Mouse (Mus musculus): ENCODE data around the gene Ccrl2.

Ccrl2 gene

DNA sequence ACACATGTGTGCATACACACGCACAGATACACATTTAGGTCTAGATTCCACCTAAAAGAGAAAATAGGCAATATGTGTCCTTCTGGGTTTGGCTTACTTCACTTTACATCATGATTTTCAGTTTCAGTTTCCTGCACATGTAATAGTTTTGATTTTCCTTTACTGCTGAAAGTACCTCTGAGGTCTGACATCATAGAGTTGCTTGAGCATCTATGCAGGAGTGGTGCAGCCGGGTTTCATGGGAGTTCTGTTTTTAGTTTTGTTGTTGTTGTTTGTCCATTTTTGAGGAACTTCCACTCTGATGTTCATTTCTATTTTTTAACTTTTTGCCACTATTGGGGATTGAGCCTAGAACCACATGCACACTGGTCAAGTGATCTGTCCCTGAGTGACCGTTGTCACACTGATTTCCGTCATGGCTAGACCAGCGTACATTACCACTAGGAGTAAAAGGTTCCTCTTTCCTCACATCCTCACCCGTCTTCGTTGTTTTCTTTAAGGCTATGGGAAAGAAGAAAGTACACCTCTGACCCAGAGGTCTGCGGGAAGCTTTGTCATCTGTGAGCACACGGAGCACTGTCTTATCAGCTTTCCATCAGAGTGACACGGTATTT lies 1.7 kb upstream of the Ccrl2 start:
- no peak for DNase-seq (ENCODE audit: low spot score)

- no peak for DNase-seq (ENCODE audit: low spot score)
Observed at GRCm38 (mm10) chr9:111057544-111058370, 438 bp upstream of the Ccrl2 start.

GRCm38 (mm10) chr9:111056519-111056797 lies 861 bp downstream of the Ccrl2 start:
- no peak for DNase-seq (ENCODE audit: low spot score)

- DNase-seq (ENCODE audit: low spot score), result no peak
Observed at GRCm38 (mm10) chr9:111055800-111056518, 1.4 kb downstream of the Ccrl2 start.

DNA sequence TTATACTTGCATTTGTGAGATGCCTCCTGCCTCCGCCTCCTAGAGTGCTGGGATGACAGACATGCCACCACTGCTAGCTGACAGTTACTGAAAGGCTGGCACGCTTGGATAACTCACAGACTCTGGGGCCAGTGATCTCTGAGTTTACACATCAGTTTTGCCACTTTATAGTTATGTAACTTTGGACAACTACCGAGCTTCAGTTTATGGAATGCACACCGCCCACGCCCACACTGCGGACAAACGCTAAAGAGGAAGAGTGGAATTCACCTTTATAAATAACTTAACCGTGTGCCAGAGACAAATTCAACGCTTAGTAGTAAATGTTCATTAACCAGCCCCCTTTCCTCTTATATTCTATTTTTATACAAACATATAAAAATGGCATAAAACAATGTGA lies 2.4 kb downstream of the Ccrl2 start:
- no peak for DNase-seq (ENCODE audit: low spot score)

- no peak for DNase-seq (ENCODE audit: low spot score)
Observed at GRCm38 (mm10) chr9:111048452-111048851, 8.9 kb downstream of the Ccrl2 start.

- no peak for DNase-seq (ENCODE audit: low spot score)
Observed at GRCm38 (mm10) chr9:111047266-111047665, 10.1 kb downstream of the Ccrl2 start.

GRCm38 (mm10) chr9:111046222-111046621 lies 11.1 kb downstream of the Ccrl2 start:
- DNase-seq (ENCODE audit: low spot score), result no peak

GRCm38 (mm10) chr9:111042266-111042665 lies 15.1 kb downstream of the Ccrl2 start:
- no peak for DNase-seq (ENCODE audit: low spot score)

- no peak for DNase-seq (ENCODE audit: low spot score)
Observed at GRCm38 (mm10) chr9:111039966-111040365, 17.4 kb downstream of the Ccrl2 start.

DNA sequence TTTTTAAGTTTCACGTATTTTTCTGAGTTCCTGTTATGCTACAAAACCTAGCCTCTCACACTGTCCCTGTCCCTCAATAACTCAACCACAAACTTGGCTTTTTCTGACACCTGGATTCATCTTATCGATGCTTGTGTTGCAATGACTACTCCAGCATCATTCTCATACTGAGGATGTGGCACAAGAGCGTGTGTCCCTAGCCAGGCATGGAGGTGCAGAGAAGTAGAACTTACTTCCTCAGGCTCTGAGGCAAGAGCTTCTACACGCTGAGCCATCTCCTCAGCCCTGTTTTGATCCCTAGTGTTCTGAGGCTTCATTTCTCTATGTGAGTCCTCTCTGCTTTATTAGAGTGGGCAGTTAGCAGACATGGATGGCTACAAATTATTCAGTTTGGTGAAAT lies 23.6 kb downstream of the Ccrl2 start:
- no peak for DNase-seq (ENCODE audit: low spot score)

DNA sequence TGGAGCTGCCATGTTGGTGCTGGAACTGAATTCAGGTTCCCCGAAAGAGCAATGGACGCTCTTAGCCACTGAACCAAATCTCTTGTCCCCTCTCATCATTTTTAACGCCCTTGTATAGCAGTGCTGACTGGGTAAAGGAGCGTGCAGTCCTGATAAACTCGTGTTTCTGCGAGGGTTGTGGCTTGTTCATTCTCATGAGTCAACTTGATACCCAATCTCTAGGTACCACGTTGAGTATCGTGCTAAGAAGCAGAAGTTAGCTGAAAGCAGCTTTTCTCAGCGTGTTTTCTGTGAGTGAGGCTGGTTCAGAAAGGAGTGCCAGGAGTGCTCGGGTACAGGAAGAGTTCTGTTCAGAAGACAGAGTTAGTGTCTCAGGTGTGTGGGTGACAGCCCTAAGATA lies 30.5 kb downstream of the Ccrl2 start:
- DNase-seq (ENCODE audit: low spot score), result no peak

- DNase-seq (ENCODE audit: low spot score), result peak; percentile 32
Observed at GRCm38 (mm10) chr9:111019022-111019421, 38.3 kb downstream of the Ccrl2 start, which contains the start of gene Ltf. Gene Ltf, plus strand, starts transcription at chr9:111019271.

DNA sequence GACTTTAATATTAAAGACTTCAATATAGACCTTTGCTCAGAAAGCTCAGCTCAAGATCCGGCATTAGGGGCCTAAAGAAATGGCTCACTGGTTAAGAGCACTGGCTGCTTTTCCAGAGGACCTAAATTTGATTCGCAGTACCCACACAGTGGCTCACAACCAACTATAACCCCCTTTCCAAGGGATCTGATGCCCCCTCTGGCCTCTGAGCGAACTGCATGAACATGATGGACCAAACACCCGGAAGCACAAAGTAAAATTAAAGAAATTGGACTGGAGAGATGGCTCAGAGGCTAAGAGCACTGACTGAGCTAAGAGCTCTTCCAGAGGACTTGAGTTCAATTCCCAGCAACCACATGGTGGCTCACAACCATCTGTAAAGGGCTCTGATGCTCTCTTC lies 41.7 kb downstream of the Ccrl2 start:
- DNase-seq (ENCODE audit: low spot score), result no peak

GRCm38 (mm10) chr9:111012041-111012440 lies 45.3 kb downstream of the Ccrl2 start:
- no peak for DNase-seq (ENCODE audit: low spot score)

DNA sequence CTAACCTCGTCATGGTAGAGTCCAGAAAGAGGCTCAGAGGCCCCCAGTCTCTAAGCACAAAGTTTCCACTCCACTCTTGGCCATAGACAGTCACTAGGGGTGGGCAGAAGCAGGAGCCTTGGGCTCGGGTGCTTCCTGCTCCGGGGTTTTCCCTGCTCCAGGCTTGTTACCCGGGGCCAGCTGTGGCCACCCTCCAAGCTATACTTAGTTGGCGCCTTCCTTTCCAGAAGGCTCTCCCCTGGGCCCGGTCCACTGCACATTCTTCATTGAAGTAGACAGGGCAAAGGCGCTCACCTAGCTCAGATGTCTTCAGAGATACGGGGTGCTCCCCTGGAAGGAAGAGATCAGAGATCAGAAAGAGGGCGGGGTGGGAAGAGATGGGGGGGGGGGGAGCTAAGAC lies 45.8 kb downstream of the Ccrl2 start:
- DNase-seq (ENCODE audit: low spot score), result no peak

GRCm38 (mm10) chr9:111009763-111010162 lies 47.6 kb downstream of the Ccrl2 start:
- DNase-seq (ENCODE audit: low spot score), result no peak

- DNase-seq (ENCODE audit: low spot score), result no peak
Observed at GRCm38 (mm10) chr9:111006544-111006943, 50.8 kb downstream of the Ccrl2 start.

Data from yolk sac, embryonic 10.5 days (tissue).